In genomic region chr11:85392864-85393220, GRCm38 (mm10) we compare ENCODE assay signal across 10 mouse cellular contexts. TPM values are rescaled to one million over a fixed set of nuclear protein-coding genes. Genes with fewer than 3 reads are reported as not detected.
A peak's percentile ranks its signal among the peaks of the same experiment; 100 is the strongest.
DNase-seq lines count a peak whose midpoint lies in the region; ATAC-seq and TF ChIP-seq lines count a peak whose summit lies in the region.
"Had no signal": no experiment of that assay in that cellular context is flagged by ENCODE, and none has a peak within 500 bp of the region (broad histone marks: within the 10 kb centered on the region; RNA-seq: fewer than 3 reads in every experiment).

No protein-coding gene starts in this region.

- no peak overlapping the region for H3K4me3 ChIP-seq in cortical plate, adult 2 months (ENCODE audit: insufficient read depth, low read length)
- no peak overlapping the region for H3K4me3 ChIP-seq in hindbrain, embryonic 14.5 days (replicated peaks; ENCODE audit: low read length)
- no peak overlapping the region for H3K4me3 ChIP-seq in midbrain, embryonic 13.5 days (replicated peaks)
- H3K4me3 ChIP-seq in forebrain, embryonic 11.5 days (ENCODE audit: low read depth, low read length): no peak overlapping the region
- H3K4me3 ChIP-seq: liver, embryonic 15.5 days had no signal

- TF ChIP-seq CTCF in cortical plate, adult 2 months (IDR thresholded peaks at IDR 0.05; ENCODE audit: extremely low read depth, insufficient read depth, low read length): no peak

- TF ChIP-seq POLR2A in cortical plate, adult 2 months (IDR thresholded peaks at IDR 0.05; ENCODE audit: extremely low read depth, insufficient read depth, low read length): no peak

- no peaks in the 10 kb centered on the region for H3K9me3 ChIP-seq in hindbrain, embryonic 14.5 days (ENCODE audit: control insufficient read depth, low read length)
- H3K9me3 ChIP-seq in midbrain, embryonic 13.5 days: no peaks in the 10 kb centered on the region
- no peaks in the 10 kb centered on the region for H3K9me3 ChIP-seq in forebrain, embryonic 11.5 days (ENCODE audit: control insufficient read depth, low read length)
- H3K9me3 ChIP-seq: G1E; liver, embryonic 15.5 days had no signal

- 28% methylated on average over 9 of the region's 9 CpGs for WGBS in hindbrain, embryonic 14.5 days
- 25% methylated on average over 9 of the region's 9 CpGs for WGBS in midbrain, embryonic 13.5 days
- WGBS in forebrain, embryonic 11.5 days: 37% methylated on average over 9 of the region's 9 CpGs

- no peak overlapping the region for H3K4me2 ChIP-seq in hindbrain, embryonic 14.5 days (replicated peaks)
- H3K4me2 ChIP-seq in midbrain, embryonic 13.5 days (replicated peaks): peak overlapping the region; percentile 15; the same call in 1 of the 2 replicates
- H3K4me2 ChIP-seq in forebrain, embryonic 11.5 days (ENCODE audit: low read depth, low read length, severe bottlenecking): no peak overlapping the region
- H3K4me2 ChIP-seq: liver, embryonic 15.5 days had no signal

- H3K4me1 ChIP-seq in cortical plate, adult 2 months (ENCODE audit: control insufficient read depth, insufficient read depth, low read length): no peaks in the 10 kb centered on the region; the same call in 1 of the 2 replicates
- peaks cover 12% of the 10 kb centered on the region; the same call in 1 of the 2 replicates for H3K4me1 ChIP-seq in hindbrain, embryonic 14.5 days (replicated peaks; ENCODE audit: control insufficient read depth, insufficient read depth, low read length)
- peaks cover 14% of the 10 kb centered on the region for H3K4me1 ChIP-seq in midbrain, embryonic 13.5 days (replicated peaks)
- H3K4me1 ChIP-seq in forebrain, embryonic 11.5 days (replicated peaks; ENCODE audit: control insufficient read depth, insufficient read depth, low read length): no peaks in the 10 kb centered on the region
- H3K4me1 ChIP-seq: liver, embryonic 15.5 days had no signal

- peak overlapping the region; percentile 22; the same call in 1 of the 2 replicates for H3K27ac ChIP-seq in cortical plate, adult 2 months (ENCODE audit: insufficient read depth, low read length)
- H3K27ac ChIP-seq in hindbrain, embryonic 14.5 days: peak overlapping the region; percentile 62; the same call in 1 of the 2 replicates
- H3K27ac ChIP-seq in midbrain, embryonic 13.5 days: no peak overlapping the region
- no peak overlapping the region for H3K27ac ChIP-seq in forebrain, embryonic 11.5 days (ENCODE audit: low read depth, low read length)
- H3K27ac ChIP-seq: liver, embryonic 15.5 days had no signal

- peak; percentile 7 for DNase-seq in kidney, adult 18-20 months
- DNase-seq in kidney, adult 11 months: no peak
- DNase-seq in hindbrain, embryonic 14.5 days (ENCODE audit: low spot score): no peak
- no peak for DNase-seq in testis, postnatal 10 days (ENCODE audit: low spot score)
- DNase-seq in frontal cortex, postnatal 10 days (ENCODE audit: low spot score in 2 of 2): no peak
- no peak for DNase-seq in forebrain, embryonic 11.5 days (ENCODE audit: low spot score)

- no peaks in the 10 kb centered on the region for H3K36me3 ChIP-seq in hindbrain, embryonic 14.5 days (replicated peaks; ENCODE audit: control insufficient read depth, insufficient read depth)
- H3K36me3 ChIP-seq in midbrain, embryonic 13.5 days: no peaks in the 10 kb centered on the region
- H3K36me3 ChIP-seq in forebrain, embryonic 11.5 days (ENCODE audit: control insufficient read depth, insufficient read depth, low read length): no peaks in the 10 kb centered on the region
- H3K36me3 ChIP-seq: liver, embryonic 15.5 days had no signal

- H3K27me3 ChIP-seq in hindbrain, embryonic 14.5 days (ENCODE audit: control insufficient read depth, insufficient read depth, low read length): no peaks in the 10 kb centered on the region
- no peaks in the 10 kb centered on the region for H3K27me3 ChIP-seq in midbrain, embryonic 13.5 days
- H3K27me3 ChIP-seq in forebrain, embryonic 11.5 days (ENCODE audit: control insufficient read depth, insufficient read depth, low read length): no peaks in the 10 kb centered on the region
- H3K27me3 ChIP-seq: liver, embryonic 15.5 days had no signal

- no peak for ATAC-seq in hindbrain, embryonic 14.5 days (ENCODE audit: low FRiP score)
- ATAC-seq in midbrain, embryonic 13.5 days: no peak
- no peak for ATAC-seq in forebrain, embryonic 11.5 days (replicated peaks; ENCODE audit: low FRiP score)

- H3K9ac ChIP-seq in hindbrain, embryonic 14.5 days: no peak overlapping the region
- H3K9ac ChIP-seq in midbrain, embryonic 13.5 days (replicated peaks): no peak overlapping the region
- H3K9ac ChIP-seq in forebrain, embryonic 11.5 days (ENCODE audit: low read length): no peak overlapping the region
- H3K9ac ChIP-seq: liver, embryonic 15.5 days had no signal

RNA-seq across cellular contexts. Expression of gene Bcas3, which starts 39.9 kb away (rescaled TPM):
- polyA plus RNA-seq in cortical plate, adult 2 months (2012; rRNA removed): 44.2 and 47.1 TPM in 2 replicates
- 29.2 and 36.5 TPM in 2 replicates for polyA plus RNA-seq in hindbrain, embryonic 14.5 days (2014; fragmentation: Nextera tagmentation; extraction: Ambion mirVana)
- polyA plus RNA-seq in midbrain, embryonic 13.5 days (2015; fragmentation: Nextera tagmentation; extraction: Ambion mirVana): 28.5 and 34.8 TPM in 2 replicates
- polyA plus RNA-seq in forebrain, embryonic 11.5 days (2014; fragmentation: Nextera tagmentation; extraction: Ambion mirVana): 17.3 and 17.9 TPM in 2 replicates

Comparison
In these comparisons a context has a peak if more than half of its experiments do, and no peak if none do; other contexts are left out.
1. H3K27ac ChIP-seq: peak in cortical plate, adult 2 months (single experiment) and hindbrain, embryonic 14.5 days (single experiment); none in midbrain, embryonic 13.5 days (single experiment) and forebrain, embryonic 11.5 days (single experiment).